Mouse (Mus musculus) brain, embryonic 14.5 days (tissue): ENCODE results near the gene 9430015G10Rik. TPM values are rescaled to one million over a fixed set of nuclear protein-coding genes. Genes with fewer than 3 reads are reported as not detected.

Experiments
- DNase-seq: peaks from one replicate; pipeline ENCODE4 v3.0.0-alpha.2; 2011; ENCODE audit warnings: low read depth
- CTCF ChIP-seq: fragments of 200-500 bp; IDR thresholded peaks from 2 replicates; pipeline ENCODE4 v1.5.1; 2012; ENCODE audit warnings: inconsistent platforms, mild to moderate bottlenecking, moderate library complexity, borderline replicate concordance; ENCODE audit not compliant: insufficient read depth, insufficient read length; ENCODE audit errors: extremely low read depth
- POLR2A ChIP-seq: fragments of 200-500 bp; IDR thresholded peaks from 2 replicates; pipeline ENCODE4 v1.6.1; 2012; ENCODE audit warnings: mild to moderate bottlenecking, inconsistent platforms, borderline replicate concordance; ENCODE audit not compliant: poor library complexity, insufficient read depth, insufficient read length, severe bottlenecking; ENCODE audit errors: extremely low read depth
- polyA plus RNA-seq: library from polyadenylated mRNA; depleted of rRNA; stranded (reverse); fragments of >200 nt; gene quantifications from 2 replicates; pipeline ENCODE4 v1.2.3, GENCODE M21; 2012

Gene 9430015G10Rik
- polyA plus RNA-seq, 1 experiment: 68.0 TPM

DNA sequence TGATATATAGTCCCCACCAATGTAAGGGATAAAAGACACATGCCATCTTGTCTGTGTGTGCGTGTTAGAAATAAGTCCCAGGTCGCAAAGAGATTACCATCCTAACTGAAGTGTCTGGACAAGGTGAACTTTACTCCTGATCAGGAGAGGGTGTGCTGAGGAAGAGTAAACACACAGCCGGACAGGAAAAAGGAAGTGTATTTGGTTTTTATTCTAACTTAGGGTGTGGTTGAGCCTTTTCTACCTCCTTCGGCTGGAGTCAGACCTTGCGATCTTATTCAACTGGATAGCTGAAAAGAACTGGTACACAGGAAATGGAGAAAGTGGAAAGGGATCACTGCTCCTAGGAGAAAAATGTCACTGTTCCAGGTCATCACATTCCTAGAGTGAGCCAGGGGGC lies 9.3 kb upstream of the 9430015G10Rik start:
- no peak for DNase-seq
- TF ChIP-seq CTCF: no peak
- TF ChIP-seq POLR2A: no peak

GRCm38 (mm10) chr4:156101481-156101903 lies 8.3 kb upstream of the 9430015G10Rik start:
- TF ChIP-seq POLR2A (no peak), CTCF (no peak)
- DNase-seq: no peak

DNA sequence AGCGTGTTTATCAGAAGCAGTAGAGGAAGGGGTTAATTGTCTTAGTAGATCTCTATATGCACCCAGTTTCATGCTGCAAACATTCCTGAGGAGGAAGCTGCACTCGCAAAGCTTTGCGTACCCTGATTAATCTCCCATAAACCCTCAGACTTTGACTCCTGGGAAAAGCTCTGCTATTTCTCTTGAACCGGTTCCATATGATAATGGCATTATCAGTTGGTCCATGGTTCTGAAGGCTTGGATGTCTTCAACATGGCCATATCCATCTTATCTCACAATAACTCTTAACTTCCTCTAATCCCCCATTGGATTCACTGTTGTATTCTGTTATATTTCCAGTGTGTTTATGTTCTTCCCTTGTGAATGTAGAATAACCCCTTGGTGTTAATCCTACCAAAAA lies 6.4 kb upstream of the 9430015G10Rik start:
- no peak for DNase-seq
- TF ChIP-seq POLR2A: no peak

- DNase-seq: peak; percentile 75
- TF ChIP-seq POLR2A (no peak), CTCF (no peak)
Observed at GRCm38 (mm10) chr4:156108606-156109546, 906 bp upstream of the 9430015G10Rik start.

DNA sequence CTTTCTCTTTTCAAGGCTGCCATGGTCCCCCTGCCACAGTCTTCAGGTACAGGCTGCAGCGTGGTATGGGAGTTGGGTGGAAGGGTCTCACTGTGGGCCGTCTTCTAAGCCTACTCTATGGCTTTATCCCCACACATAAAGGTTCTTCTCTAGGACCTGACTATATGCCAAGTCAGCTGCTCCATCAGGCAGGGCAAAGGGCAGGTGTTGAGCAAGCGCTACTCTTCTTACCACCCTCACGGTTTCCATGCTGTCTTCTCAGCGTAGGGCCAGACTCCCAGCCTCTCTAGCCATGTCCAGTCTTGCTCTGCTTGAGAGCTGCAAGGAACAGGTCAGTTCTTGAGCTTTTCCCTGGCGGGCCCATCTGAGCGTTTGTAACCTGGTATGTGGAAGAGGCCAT lies 14.3 kb downstream of the 9430015G10Rik start:
- no peak for DNase-seq
- no peak for TF ChIP-seq POLR2A
- TF ChIP-seq CTCF: no peak

DNA sequence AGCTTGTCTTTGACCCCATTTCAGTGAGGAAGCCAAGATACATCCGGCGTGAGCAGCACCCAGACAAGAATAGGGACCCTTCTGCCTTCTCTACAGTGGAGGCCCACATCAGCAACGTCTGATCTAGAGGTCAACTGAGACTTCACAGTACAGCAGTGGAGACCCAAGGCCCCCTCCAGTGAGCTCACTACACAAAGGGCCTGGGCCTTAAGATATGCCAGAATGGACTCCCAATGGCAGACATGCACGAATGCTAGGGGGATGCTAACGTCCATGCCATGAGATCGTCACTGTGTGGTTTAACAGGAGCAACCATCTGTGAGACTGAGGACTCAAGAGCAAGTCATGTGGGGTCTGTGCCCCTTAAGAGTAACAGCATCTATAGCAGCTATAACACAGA lies 15.6 kb downstream of the 9430015G10Rik start:
- TF ChIP-seq POLR2A (no peak), CTCF (no peak)
- no peak for DNase-seq

DNA sequence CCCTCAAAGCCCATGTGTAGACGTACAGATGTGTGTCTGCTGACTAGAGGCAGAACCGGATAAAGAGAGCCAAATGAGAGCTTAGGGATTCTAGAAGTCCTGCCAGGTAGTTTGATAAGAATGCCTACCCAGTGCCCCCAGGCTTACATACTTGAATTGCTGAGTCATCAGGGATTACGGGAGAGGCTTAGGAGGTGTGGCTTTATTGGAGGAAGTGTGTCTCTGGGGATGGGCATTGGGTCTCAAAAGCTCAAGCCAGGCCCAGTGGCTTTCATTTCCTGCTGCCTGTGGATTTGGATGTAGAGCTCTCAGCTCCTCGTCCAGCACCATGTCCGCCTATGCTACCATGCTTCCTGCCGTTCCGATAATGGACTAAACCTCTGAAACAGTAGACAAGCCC lies 17.1 kb downstream of the 9430015G10Rik start:
- DNase-seq: no peak
- no peak for TF ChIP-seq CTCF
- TF ChIP-seq POLR2A: no peak

GRCm38 (mm10) chr4:156128746-156129145 lies 19.0 kb downstream of the 9430015G10Rik start:
- DNase-seq: no peak
- TF ChIP-seq CTCF (no peak), POLR2A (no peak)

DNA sequence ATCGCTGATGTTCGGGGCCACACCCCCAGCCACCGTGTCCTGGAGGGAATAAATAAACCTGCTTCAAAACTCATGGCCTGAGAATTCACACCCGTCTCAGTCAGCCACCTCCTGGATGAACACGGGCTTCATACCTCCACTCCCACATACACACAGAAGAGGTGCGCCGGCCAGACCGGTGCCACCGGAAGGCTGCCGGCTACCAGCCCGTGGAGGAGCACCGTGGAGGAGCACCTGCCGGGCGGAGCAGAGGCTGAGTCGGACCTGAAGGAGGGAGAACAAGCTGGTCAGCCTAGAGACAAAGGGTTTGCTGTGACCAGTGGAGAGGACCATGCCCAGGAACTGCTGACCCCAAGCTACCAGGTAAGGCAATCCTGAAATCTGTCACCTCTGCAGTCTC lies 20.7 kb downstream of the 9430015G10Rik start, which contains the start of gene Rnf223:
Gene Rnf223 (plus strand): TSS at position 78 of the 400 bp plus-strand sequence.
- TF ChIP-seq CTCF (no peak), POLR2A (no peak)
- no peak for DNase-seq

DNA sequence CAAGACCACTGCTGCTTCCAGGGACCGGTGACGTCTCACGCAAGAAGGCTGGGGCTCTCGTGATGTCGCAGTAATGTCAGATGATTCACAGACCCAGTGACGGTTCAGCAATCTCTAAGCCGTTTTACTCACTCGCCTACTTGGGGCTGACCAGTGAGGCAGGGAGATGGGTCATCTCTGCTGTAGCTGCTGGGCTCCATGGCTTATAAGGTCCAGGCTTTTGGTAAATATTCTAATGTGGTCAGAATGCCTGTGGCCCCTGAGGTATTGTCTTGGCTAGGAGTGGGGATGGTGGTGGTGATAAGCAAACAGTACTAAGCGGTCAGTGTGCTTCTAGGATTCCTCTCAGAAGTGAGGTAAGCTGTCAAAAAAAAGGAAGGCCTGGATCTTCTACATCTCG lies 21.2 kb downstream of the 9430015G10Rik start:
- DNase-seq: no peak
- TF ChIP-seq POLR2A (no peak), CTCF (no peak)

- DNase-seq: no peak
- TF ChIP-seq POLR2A (no peak), CTCF (no peak)
Observed at GRCm38 (mm10) chr4:156133334-156133733, 23.6 kb downstream of the 9430015G10Rik start.

DNA sequence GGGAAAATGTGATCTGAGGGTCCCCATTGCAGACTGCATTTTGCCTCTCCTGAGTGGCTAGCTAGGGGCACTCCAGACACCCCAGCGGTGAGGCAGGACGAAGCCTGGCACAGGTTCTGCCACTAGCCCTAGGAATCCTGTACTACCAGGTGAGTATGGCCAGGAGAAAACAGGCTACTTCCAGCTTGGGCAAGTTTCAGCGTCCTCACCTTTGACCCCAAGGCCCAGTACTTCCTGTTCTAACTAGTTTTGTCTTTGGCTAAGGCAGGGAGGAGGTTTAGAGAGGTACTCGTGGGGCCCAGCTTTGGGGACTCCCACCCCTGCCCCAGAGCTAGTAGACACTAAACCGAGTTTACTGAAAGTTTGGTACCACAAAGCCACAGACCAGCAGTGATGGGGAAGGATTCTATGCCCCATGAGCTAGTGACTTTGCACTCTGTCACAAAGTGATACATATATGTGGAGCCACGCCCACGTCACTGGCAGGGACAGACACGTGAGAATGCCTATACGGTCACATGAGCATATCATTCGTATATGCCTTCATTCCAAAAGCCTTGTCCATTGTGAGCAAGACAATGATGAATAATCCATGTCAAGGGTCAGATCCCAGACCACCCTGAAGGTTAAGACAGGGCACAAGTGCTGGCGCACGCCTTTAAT lies 24.3 kb downstream of the 9430015G10Rik start:
- DNase-seq: no peak
- no peak for TF ChIP-seq POLR2A
- TF ChIP-seq CTCF: no peak

- TF ChIP-seq CTCF (no peak), POLR2A (no peak)
- no peak for DNase-seq
Observed at GRCm38 (mm10) chr4:156135112-156135511, 25.3 kb downstream of the 9430015G10Rik start.
